Mouse (Mus musculus) layer of hippocampus, adult 8-10 months (tissue): Measurements from ENCODE around the gene Serf2. TPM values are rescaled to one million over a fixed set of nuclear protein-coding genes. Genes with fewer than 3 reads are reported as not detected.

Experiments
- DNase-seq, 2 experiments: peaks; one replicate each; pipeline ENCODE4 v3.0.0; 2022; ENCODE audit warnings: low spot score in 2 of 2
- microRNA-seq, 2 experiments: library from miRNA; unstranded; fragments of <30 nt; microRNA quantifications; one replicate each; pipeline ENCODE4 v1.2.0; 2022
- total RNA-seq, 4 experiments: library from RNA; stranded (reverse); gene quantifications; 2 replicates each; pipeline ENCODE4 v1.2.4; 2022

Gene Serf2
- total RNA-seq, 4 experiments from 2014 or later: 111 to 162 (median 132) TPM

GRCm38 (mm10) chr2:121505942-121506882 lies 57.2 kb downstream of the Serf2 start, which contains the start of the genes Mfap1a and Wdr76:
Mfap1a (minus strand) TSS chr2:121506665.
Wdr76 (plus strand) TSS chr2:121506723.
- peak; percentile 79 to 80 for DNase-seq

- DNase-seq: no peak
Observed at GRCm38 (mm10) chr2:121507173-121507950, 58.4 kb downstream of the Serf2 start.

Small RNA genes within 50 kb of the gene (microRNA-seq; reads per million reads assigned to microRNA genes)
- 0 to 0.96 reads per million in 2 experiments for gene Gm22953

Other genes with a start within 250 kb of the Serf2 start
- 100 to 1,000 TPM; 144 to 183 (median 161) TPM for gene Trp53bp1, start 177.8 kb upstream of the Serf2 start, total RNA-seq
- gene Map1a, start 159.6 kb upstream of the Serf2 start, total RNA-seq: 100 to 1,000 TPM; 585 to 644 (median 617) TPM
- 100 to 1,000 TPM; 100 to 132 (median 118) TPM for gene Ppip5k1, start 93.8 kb upstream of the Serf2 start, total RNA-seq
- gene Ckmt1, start 91.5 kb upstream of the Serf2 start, total RNA-seq: 100 to 1,000 TPM; 386 to 462 (median 428) TPM
- 1 to 10 TPM in 1 of 4 experiments, under 1 TPM in 3; 0.56 to 1.0 (median 0.75) TPM for gene Strc, start 62.0 kb upstream of the Serf2 start, total RNA-seq
- 100 to 1,000 TPM; 168 to 236 (median 196) TPM for gene Pdia3, start 35.4 kb upstream of the Serf2 start, total RNA-seq
- 1 to 10 TPM; 4.5 to 6.9 (median 5.3) TPM for gene Catsper2, start 35.4 kb upstream of the Serf2 start, total RNA-seq
- gene Ell3, start 4.9 kb upstream of the Serf2 start, total RNA-seq: not detected
- gene Hypk, start 4.1 kb downstream of the Serf2 start, total RNA-seq: 10 to 100 TPM; 16.2 to 22.7 (median 17.0) TPM
- under 1 TPM in 3 of 4 experiments, not detected in 1; 0.25 to 0.74 (median 0.36) TPM for gene Serinc4, start 7.6 kb downstream of the Serf2 start, total RNA-seq
- gene Mfap1b, start 24.9 kb downstream of the Serf2 start, total RNA-seq: 10 to 100 TPM; 40.8 to 46.2 (median 43.9) TPM
- 10 to 100 TPM; 29.3 to 31.4 (median 30.5) TPM for gene Mfap1a, start 57.5 kb downstream of the Serf2 start, total RNA-seq
- gene Wdr76, start 57.5 kb downstream of the Serf2 start, total RNA-seq: 1 to 10 TPM; 3.0 to 4.5 (median 3.7) TPM